Mouse (Mus musculus) intestine, embryonic 14.5 days (tissue): ENCODE measurements around the gene Nubp2. TPM values are rescaled to one million over a fixed set of nuclear protein-coding genes. Genes with fewer than 3 reads are reported as not detected.

Source experiments
- polyA plus RNA-seq: library from polyadenylated mRNA; unstranded; fragments of >200 nt; fragmentation: Nextera tagmentation; extraction: Ambion mirVana; gene quantifications from 2 replicates; pipeline ENCODE4 v1.2.1, GENCODE M21; 2014

Nubp2 gene
- polyA plus RNA-seq, 1 experiment from 2014 or later = 61.9 TPM

Other genes starting within 250 kb of the Nubp2 start
- 51.7 and 58.2 TPM in 2 replicates for gene Slc9a3r2, start 236.0 kb downstream of the Nubp2 start, polyA plus RNA-seq
- gene Npw, start 227.9 kb downstream of the Nubp2 start, polyA plus RNA-seq = not detected in 2 replicates
- 28.0 and 30.6 TPM in 2 replicates for gene Zfp598, start 216.7 kb downstream of the Nubp2 start, polyA plus RNA-seq
- 7.5 and 7.7 TPM in 2 replicates for gene Syngr3, start 196.4 kb downstream of the Nubp2 start, polyA plus RNA-seq
- gene Gfer, start 190.2 kb downstream of the Nubp2 start, polyA plus RNA-seq = 48.1 and 48.5 TPM in 2 replicates
- gene Noxo1, start 190.1 kb downstream of the Nubp2 start, polyA plus RNA-seq = 6.4 and 7.2 TPM in 2 replicates
- 86.2 and 90.1 TPM in 2 replicates for gene Tbl3, start 178.7 kb downstream of the Nubp2 start, polyA plus RNA-seq
- 0.15 TPM in 2 replicates for gene Rnf151, start 168.3 kb downstream of the Nubp2 start, polyA plus RNA-seq
- 1,745 and 1,859 TPM in 2 replicates for gene Rps2, start 168.2 kb downstream of the Nubp2 start, polyA plus RNA-seq
- 258 and 296 TPM in 2 replicates for gene Ndufb10, start 161.9 kb downstream of the Nubp2 start, polyA plus RNA-seq
- gene Rpl3l, start 158.5 kb downstream of the Nubp2 start, polyA plus RNA-seq = not detected in 2 replicates
- 32.3 and 33.9 TPM in 2 replicates for gene Msrb1, start 149.7 kb downstream of the Nubp2 start, polyA plus RNA-seq
- gene Hs3st6, start 133.4 kb downstream of the Nubp2 start, polyA plus RNA-seq = 0.24 and 1.1 TPM in 2 replicates
- not detected in 2 replicates for gene Meiob, start 82.1 kb downstream of the Nubp2 start, polyA plus RNA-seq
- 35.5 and 39.1 TPM in 2 replicates for gene Hagh, start 46.2 kb downstream of the Nubp2 start, polyA plus RNA-seq
- 30.4 and 33.9 TPM in 2 replicates for gene Fahd1, start 36.0 kb downstream of the Nubp2 start, polyA plus RNA-seq
- gene Igfals, start 20.4 kb downstream of the Nubp2 start, polyA plus RNA-seq = 0.63 and 0.84 TPM in 2 replicates
- 36.3 and 37.0 TPM in 2 replicates for gene Spsb3, start 294 bp upstream of the Nubp2 start, polyA plus RNA-seq
- 21.6 and 24.1 TPM in 2 replicates for gene Eme2, start 8.7 kb upstream of the Nubp2 start, polyA plus RNA-seq
- 100 and 110 TPM in 2 replicates for gene Mrps34, start 8.8 kb upstream of the Nubp2 start, polyA plus RNA-seq
- 86.4 and 90.7 TPM in 2 replicates for gene Nme3, start 10.2 kb upstream of the Nubp2 start, polyA plus RNA-seq
- gene Mapk8ip3, start 50.6 kb upstream of the Nubp2 start, polyA plus RNA-seq = 36.0 and 40.7 TPM in 2 replicates
- 125 and 143 TPM in 2 replicates for gene Jpt2, start 74.3 kb upstream of the Nubp2 start, polyA plus RNA-seq
- 7.1 and 8.8 TPM in 2 replicates for gene Cramp1l, start 129.4 kb upstream of the Nubp2 start, polyA plus RNA-seq
- 16.3 and 16.9 TPM in 2 replicates for gene Ift140, start 129.7 kb upstream of the Nubp2 start, polyA plus RNA-seq
- gene Tmem204, start 197.2 kb upstream of the Nubp2 start, polyA plus RNA-seq = 23.5 and 24.2 TPM in 2 replicates
- 36.7 and 42.3 TPM in 2 replicates for gene Telo2, start 229.6 kb upstream of the Nubp2 start, polyA plus RNA-seq
- gene Ptx4, start 234.4 kb upstream of the Nubp2 start, polyA plus RNA-seq = not detected in 2 replicates
- 20.0 and 22.0 TPM in 2 replicates for gene Clcn7, start 247.0 kb upstream of the Nubp2 start, polyA plus RNA-seq